Mouse (Mus musculus): ENCODE measurements around the gene Olfr51.
"Not testable (repeated sequence)": the region's sequence is repeated elsewhere in the genome, so short reads cannot be mapped to it uniquely, and the experiment has no call there.

Gene Olfr51

DNA sequence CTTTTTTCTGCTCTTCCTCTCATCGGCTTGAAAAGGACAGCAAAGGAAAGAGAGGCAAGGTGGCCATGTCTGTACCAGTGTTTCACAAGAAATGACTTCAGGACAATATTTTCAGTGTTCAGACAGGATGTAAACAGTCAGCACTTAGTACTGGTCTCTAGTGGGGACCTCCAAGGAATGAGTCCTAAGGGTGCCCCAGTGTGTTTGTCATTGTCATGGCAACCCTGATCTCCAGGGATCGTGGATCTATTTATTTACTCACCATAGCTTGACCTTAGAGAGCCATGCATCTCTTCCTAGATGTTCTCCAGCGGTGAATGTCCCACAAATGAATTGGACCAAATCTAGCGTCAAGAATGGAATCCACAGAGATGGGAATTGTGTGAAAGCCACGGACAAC lies at the start of gene Olfr51:
Gene Olfr51, plus strand, starts transcription at position 301 of the 400 bp plus-strand sequence.
- DNase-seq (ENCODE audit: extremely low spot score, low spot score): no peak

DNA sequence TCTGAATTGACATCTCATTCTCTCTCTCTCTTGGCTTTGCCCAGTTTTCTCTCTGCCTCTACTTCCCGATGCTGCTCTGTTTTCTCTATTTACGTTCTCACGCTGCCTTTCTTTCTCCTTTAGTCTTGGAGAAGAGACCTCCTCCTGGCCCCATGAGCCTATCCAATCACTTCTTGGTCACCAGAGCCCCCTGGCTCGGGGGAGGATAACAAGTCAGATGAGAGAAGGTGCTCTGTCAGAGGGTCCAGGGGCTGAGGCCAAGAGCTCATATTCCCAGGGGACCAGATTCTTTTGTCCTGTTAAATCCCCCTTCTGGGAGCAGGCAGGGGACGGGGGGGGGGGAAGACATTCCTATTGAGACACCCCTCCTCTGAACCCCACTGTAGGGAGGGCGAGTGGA lies 49.7 kb upstream of the Olfr51 start, which contains the start of gene Prop1:
Gene Prop1, minus strand, starts transcription at position 101 of the 400 bp plus-strand sequence.
- DNase-seq (ENCODE audit: extremely low spot score, low spot score): no peak

DNA sequence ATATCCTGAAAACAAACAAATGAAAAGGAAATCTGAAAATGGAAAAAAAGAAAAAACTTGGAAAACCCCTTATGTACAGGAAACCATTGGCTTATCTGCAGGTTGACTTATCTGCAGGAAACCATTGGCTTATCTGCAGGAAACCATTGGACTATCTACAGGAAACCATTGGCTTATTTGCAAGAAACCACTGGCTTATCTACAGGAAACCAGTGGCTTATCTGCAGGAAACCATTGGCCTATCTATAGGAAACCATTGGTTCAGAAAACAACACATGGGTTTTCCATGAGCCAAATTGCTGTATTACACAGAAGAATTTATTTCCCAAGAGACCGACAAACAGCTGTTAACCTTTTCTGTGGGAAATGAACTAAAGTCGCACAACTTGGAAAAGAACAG lies 38.5 kb upstream of the Olfr51 start:
- no peak for DNase-seq (ENCODE audit: extremely low spot score, low spot score)

DNA sequence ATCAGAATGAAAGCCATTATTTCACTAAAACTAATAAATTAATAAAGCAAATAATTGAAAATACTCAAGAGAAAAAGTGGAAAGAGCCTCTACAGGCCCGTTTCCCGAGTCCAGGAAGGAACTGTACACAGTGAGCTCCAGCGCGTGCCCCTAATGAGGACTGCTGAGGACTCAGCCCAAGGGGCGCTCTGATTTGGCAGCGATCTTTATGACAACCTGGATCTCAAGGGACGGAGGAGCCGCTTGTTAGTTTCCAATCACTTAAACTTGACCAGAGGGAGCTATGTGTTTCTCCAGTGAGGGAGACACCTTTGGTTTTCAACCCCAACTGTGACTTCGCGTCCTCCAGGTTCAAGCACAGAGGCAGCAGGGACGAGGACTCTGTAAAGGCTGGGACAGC lies 37.2 kb upstream of the Olfr51 start, which contains the start of gene Olfr1378:
Gene Olfr1378, plus strand, starts transcription at position 301 of the 400 bp plus-strand sequence.
- DNase-seq (ENCODE audit: extremely low spot score, low spot score): no peak

GRCm38 (mm10) chr11:50977216-50977615 lies 26.2 kb upstream of the Olfr51 start:
- no peak for DNase-seq (ENCODE audit: extremely low spot score, low spot score)

DNA sequence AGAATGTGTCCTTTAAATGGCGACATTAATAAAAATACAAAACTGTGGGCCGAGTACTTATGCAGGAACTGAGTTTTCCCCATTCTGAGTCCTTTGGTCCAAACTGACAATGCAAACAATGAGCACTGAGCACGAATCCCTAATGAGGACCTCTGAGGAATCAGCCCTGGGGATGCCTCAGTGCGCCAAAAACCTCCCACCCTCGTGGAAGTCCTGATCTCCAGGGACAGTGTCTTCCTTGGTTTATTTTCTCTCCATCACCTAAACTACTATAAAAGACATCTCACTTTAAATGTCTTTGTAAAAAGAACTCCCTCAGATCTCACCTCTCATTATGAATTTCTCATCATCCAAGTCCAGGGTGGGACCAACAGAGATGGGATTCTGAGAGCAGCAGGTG lies 21.7 kb upstream of the Olfr51 start, which contains the start of gene Olfr1377:
Gene Olfr1377, plus strand, starts transcription at position 301 of the 400 bp plus-strand sequence.
- no peak for DNase-seq (ENCODE audit: extremely low spot score, low spot score)

GRCm38 (mm10) chr11:51011821-51012220 lies 8.4 kb downstream of the Olfr51 start:
- DNase-seq (ENCODE audit: extremely low spot score, low spot score): no peak

GRCm38 (mm10) chr11:51013936-51014335 lies 10.5 kb downstream of the Olfr51 start, which contains the start of gene Olfr54:
Gene Olfr54, plus strand, starts transcription at chr11:51014236.
- no peak for DNase-seq (ENCODE audit: extremely low spot score, low spot score)

GRCm38 (mm10) chr11:51016341-51016740 lies 12.9 kb downstream of the Olfr51 start:
- no peak for DNase-seq (ENCODE audit: extremely low spot score, low spot score)

GRCm38 (mm10) chr11:51026811-51027210 lies 23.4 kb downstream of the Olfr51 start:
- not testable (repeated sequence) for DNase-seq (ENCODE audit: extremely low spot score, low spot score)

DNA sequence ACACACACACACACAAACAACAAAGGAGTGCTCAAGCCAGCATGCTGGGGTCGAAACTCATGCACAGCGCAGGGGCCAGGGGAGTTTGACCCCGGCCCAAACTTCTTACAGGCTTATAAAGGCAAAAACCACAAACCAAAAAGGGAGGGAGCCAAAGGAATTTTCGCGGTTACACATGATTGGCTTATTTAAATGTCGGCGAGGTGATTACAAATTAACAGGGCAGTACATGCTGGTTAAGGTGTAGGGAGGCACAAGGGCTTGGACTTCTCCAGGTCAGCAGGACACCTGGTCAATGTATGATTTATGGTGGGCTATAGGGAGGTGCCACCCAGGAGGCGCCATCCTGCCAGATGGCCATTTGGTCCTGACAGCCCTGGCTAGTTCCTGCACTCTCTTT lies 26.0 kb downstream of the Olfr51 start:
- not testable (repeated sequence) for DNase-seq (ENCODE audit: extremely low spot score, low spot score)

GRCm38 (mm10) chr11:51030225-51030624 lies 26.8 kb downstream of the Olfr51 start:
- DNase-seq (ENCODE audit: extremely low spot score, low spot score): no peak

- peak; percentile 33 for DNase-seq (ENCODE audit: extremely low spot score, low spot score)
Measured at GRCm38 (mm10) chr11:51032851-51033250, 29.5 kb downstream of the Olfr51 start.

- DNase-seq (ENCODE audit: extremely low spot score, low spot score): not testable (repeated sequence)
Measured at GRCm38 (mm10) chr11:51034141-51034540, 30.7 kb downstream of the Olfr51 start.

GRCm38 (mm10) chr11:51035951-51036350 lies 32.6 kb downstream of the Olfr51 start:
- DNase-seq (ENCODE audit: extremely low spot score, low spot score): no peak

- not testable (repeated sequence) for DNase-seq (ENCODE audit: extremely low spot score, low spot score)
Measured at GRCm38 (mm10) chr11:51044776-51045175, 41.4 kb downstream of the Olfr51 start.

DNA sequence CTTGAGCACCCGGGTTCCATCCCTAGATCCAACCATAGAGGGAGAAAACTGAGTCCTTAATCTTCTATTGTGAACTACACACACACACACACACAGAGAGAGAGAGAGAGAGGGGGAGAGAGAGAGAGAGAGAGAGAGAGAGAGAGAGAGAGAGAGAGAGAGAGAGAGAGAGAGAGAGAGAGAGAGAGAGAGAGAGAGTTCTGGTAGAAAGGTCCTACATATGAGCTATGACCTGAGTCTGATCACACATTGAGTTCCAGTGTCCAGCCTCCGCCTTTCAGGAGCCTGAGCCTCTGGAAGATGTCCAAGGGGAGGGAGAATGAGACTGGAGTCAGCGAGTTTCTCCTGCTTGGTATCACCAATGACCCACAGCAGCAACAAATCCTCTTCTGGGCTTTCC lies 44.4 kb downstream of the Olfr51 start, which contains the start of gene Olfr1375:
Gene Olfr1375, plus strand, starts transcription at position 301 of the 400 bp plus-strand sequence.
- DNase-seq (ENCODE audit: extremely low spot score, low spot score): not testable (repeated sequence)

GRCm38 (mm10) chr11:51051678-51052077 lies 48.3 kb downstream of the Olfr51 start:
- DNase-seq (ENCODE audit: extremely low spot score, low spot score): no peak

- DNase-seq (ENCODE audit: extremely low spot score, low spot score): no peak
Measured at GRCm38 (mm10) chr11:51053230-51053629, 49.8 kb downstream of the Olfr51 start.

- DNase-seq (ENCODE audit: extremely low spot score, low spot score): peak; percentile 90
Measured at GRCm38 (mm10) chr11:51059151-51059571, 55.8 kb downstream of the Olfr51 start, which contains the start of gene Zfp354a. Gene Zfp354a, plus strand, starts transcription at chr11:51059257.
